Mouse (Mus musculus): ENCODE results near the gene Apbb2. TPM values are rescaled to one million over a fixed set of nuclear protein-coding genes. Genes with fewer than 3 reads are reported as not detected.
"Not testable (repeated sequence)": the region's sequence is repeated elsewhere in the genome, so short reads cannot be mapped to it uniquely, and the experiment has no call there.

Gene Apbb2
- total RNA-seq, 2 experiments from 2014 or later, result 47.3 to 60.3 TPM

DNA sequence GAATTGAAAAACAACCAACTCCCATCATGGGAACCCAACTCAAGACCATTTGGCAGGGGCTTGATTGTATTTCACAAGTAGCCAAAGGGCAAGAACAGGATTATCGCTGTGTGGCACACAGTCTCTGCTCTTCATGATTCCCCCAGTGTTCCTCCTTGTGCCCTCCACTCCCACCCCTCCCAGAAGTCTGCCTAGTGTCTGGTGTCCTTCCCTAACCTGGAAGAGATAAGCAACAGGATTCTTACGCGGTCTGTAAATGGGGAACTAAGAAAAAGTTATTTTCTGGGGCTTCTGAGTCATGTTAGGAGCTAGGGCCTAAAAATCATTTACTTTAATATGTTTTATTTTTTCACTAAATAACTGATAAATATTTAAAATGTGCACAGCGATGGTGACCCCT is 323.6 kb downstream of the Apbb2 start:
- DNase-seq, result no peak

DNA sequence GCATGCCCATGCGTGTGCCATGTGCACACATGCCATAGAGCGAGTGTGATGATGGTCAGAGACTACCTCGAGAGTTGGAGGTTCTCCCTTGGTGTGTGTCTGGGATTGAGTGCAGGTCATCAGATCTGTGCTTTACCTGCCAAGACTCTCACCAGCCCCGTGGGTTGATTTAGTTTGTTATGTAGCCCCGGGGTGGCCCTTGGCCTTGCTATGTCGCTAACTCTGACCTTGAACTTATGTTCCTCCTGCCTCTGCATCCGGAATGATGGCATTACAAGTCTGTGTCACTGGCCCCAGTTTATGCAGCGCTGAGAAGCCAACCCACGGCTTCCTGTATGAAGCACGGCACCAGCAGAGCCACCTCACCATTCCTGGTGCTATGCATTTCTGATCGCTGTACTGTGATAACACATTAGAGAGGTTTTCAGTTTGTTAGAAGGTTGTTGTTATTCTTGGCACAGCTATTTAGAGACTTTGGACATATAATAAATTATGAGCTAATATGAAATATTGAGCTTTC is 324.4 kb downstream of the Apbb2 start:
- DNase-seq, result no peak

DNA sequence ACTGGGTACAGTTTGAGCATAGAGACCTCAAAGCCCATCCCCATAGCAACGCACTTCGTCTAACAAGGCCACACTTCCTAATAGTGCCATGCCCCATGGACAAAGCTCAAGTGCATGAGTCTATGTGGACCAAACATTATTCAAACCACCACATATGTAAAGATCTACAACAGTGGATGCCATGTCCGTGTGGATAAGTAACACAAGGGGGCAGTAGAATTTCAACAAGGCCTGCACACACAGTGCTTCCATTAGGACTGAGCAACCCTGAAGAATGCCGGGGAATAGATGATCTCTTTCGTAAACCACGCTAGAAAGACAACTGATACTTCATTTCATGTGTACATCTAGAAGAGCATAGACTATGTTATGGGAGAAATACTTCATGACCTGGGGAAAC is 337.8 kb downstream of the Apbb2 start:
- DNase-seq, result no peak

DNA sequence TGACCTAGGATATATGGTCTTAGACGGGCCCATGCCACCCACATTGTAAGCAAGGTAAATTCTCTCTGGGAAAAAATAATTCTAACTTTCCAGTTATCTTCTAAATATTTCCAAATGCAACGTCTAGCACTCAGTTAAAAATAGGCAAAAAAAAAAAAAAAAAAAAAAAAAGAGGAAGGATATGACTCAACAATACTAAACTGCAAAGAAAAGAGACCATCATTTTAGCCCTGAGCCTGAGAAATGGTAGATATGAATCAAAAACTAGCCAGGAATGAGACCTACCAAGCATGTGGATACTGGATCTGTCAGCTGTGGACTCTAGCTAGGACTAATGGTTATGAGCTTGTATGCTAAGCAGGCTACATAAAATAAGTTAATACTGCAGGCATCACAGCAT is 338.9 kb downstream of the Apbb2 start:
- DNase-seq, result no peak

DNA sequence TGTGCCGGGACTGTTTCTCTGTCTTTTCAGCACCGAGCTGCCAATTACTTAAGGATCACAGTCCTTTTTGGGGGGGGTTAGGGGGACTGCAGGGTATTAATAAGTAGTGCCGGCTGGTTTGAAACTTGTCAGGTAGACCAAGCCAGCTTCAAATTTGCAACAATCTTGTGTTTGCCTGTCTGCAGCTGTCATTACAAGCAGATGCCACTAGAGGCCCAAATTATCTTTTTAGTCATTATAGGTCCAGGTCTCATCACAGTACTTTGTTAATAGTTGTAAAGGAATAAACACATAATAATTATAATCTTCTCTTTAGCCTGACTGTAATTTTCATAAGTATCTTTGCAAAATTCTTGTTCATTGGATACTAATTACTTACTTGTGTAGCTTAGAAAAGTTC is 344.2 kb downstream of the Apbb2 start:
- DNase-seq, result no peak

DNA sequence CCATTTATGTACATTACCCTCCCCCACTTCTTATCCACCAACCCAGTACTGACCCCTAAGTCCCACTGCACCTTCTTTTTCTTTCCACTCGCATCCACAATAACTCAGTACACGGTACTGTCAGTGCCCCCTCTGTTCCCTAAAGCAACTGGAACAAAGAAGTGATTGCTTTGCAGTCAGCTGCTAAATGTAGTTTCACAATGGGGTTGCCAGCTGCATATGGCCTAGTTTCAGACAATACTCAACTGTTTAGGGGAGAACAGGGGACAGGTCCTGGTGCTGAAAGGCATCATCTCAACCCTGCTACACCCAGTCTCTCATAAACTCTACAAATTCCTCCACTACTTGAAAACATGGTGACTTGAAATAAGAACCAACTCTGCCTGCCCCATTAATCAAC is 347.4 kb downstream of the Apbb2 start:
- no peak for DNase-seq

DNA sequence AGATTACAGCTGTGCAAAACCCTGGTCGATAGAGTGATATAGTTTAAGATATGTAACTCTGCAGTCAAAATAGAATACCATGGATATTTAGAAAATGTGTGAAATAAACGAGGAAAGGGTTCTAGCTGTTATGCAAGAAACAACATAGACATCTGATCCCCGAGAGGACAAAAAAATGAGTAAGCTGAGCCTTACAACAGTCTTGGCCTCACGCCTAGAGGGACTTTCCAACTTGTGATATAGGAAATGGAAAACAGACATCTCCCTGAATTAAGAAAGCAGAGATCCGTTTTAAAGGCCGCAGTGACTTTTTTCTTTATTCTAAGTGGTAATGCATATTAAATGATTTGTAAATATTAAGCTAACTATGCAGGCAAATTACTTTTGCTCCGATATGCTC is 349.0 kb downstream of the Apbb2 start:
- DNase-seq, result peak; percentile 55

DNA sequence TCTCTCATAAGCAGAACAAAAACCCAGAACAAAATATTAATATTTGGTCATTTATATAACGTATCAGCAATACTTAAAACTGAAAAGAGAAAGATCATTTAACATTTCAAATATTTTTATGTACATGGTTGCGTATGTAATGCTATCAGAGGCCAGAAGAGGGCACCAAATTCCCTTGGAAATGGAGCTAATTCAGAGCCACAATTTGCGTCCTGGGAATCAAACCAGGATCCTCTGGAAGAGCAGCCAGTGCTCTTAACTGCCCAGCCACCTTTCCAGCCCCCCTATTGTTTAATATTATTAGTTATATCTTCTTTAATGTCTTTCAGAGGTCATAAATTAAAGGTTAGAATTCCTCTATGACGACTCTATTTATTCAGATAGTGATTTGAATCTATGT is 355.2 kb downstream of the Apbb2 start:
- DNase-seq, result peak; percentile 64

DNA sequence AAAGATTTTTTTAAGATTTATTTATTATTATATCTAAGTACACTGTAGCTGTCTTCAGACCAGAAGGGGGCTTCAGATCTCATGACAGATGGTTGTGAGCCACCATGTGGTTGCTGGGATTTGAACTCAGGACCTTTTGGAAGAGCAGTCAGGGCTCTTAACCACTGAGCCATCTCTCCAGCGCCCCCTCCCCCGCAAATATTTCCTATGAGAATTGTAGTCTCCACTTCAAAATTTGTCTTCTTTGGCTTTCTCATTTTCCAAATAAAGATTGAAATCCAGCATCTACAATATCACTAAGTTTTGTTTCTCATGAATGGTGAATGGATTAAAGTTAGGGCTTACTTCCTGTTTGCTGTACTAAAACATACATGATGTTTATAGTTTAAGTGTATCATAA is 356.1 kb downstream of the Apbb2 start:
- DNase-seq, result no peak

DNA sequence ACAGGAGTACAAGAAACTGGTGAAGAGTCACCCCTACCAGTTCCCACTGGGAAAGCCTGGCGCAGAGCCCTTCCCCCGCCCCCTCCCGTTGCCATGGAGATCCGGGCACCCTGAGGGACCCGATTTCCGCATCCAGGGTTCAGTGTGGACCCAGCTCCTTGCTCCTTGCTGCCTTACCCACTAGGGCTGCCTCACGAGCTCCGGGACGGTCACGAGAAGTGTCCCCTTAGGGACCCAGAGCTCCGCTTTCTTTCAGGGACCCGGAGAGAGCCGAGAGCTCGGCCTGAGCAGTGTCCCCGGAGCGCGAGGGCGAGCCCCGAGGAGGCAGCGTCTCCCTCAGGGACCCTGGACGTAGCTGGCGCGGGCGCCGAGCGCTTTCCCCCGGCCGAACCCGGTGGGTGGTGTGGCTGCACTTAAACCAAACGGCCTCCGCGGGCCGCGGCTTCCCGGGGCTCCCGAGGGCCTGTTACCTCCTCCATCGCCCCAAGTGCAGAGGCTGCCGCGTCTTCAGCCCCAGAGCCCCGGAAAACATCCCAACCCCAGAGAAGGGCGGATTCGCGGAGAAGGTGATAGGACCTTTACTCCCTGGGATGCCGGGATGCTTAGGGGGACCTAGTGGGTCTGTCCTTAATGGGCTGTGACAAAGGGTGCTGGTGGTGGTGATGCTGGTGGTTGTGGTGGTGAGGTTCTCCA is 358.7 kb downstream of the Apbb2 start, which contains the start of gene Nsun7:
Gene Nsun7 (plus strand): TSS at position 142 of the 693 bp plus-strand sequence.
- DNase-seq, result peak; percentile 93

DNA sequence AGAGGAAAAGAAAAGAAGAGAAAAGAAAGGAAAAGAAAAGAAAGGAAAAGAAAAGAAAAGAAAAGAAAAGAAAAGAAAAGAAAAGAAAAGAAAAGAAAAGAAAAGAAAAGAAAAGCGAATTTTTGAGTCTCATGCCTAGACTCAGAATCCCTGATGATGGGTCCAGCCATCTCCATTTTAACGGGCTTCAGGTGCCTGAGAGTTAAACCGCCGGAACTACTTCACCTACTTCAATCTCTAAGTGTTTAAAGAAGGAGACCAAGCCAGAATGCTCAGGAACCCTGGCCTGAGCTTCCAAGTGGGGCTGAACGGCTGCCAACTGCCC is 359.2 kb downstream of the Apbb2 start:
- DNase-seq, result not testable (repeated sequence)

DNA sequence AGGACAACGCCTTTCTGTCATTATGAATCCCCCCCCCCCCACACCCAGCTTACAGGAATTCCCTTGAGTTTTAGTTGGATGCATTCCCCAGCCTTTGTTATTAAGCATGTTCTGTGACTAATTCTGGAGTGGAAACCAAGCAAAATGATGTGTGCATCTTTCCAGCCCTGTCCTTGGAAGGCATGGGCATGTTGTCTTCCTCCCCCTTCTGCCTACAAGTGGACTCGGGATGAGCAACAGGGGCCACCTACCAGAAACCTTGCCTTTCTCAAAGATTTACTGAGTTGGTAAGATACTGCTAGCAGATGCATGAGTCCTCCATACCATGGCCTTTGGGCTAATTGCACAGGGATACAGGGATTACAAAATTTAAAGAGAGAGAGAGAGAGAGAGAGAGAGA is 359.6 kb downstream of the Apbb2 start:
- no peak for DNase-seq

DNA sequence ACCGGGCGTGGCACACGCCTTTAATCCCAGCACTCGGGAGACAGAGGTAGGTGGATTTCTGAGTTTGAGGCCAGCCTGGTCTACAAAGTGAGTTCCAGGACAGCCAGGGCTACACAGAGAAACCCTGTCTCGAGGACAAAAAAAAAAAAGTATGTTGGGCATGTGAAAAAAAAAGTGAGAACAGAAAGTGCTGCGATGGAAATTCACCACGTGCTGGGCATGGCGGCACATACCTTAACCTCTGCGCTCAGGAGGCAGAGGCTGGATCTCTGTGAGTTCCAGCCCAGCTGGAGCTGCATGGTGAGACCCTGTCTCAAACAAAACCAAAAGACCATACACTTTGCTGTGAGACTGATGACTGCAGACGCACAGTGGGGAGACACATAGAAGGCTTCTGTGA is 363.5 kb downstream of the Apbb2 start:
- DNase-seq, result no peak

DNA sequence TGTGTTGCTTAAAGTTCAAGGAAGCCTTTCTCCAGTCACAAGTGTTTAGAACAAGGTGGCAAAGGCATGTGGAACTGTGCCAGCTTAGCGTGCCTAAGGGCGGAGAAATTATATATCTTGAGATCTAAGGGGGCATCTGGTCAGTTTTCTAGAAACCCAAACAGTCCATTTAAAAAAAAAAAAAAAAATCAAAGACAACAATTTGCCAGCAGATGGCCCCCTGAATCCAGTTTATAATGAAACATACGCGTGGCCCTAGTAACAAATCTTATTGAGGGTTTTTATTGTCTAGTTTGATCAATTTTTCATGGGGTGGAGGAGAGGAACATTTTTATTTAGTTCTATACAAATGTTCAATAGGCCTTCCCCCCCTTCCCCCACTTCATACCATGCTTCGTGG is 365.4 kb downstream of the Apbb2 start:
- no peak for DNase-seq

Other genes starting within 250 kb of the Apbb2 start
- gene Uchl1, start 57.3 kb upstream of the Apbb2 start, total RNA-seq (2021), result 100 to 1,000 TPM; 115 to 159 TPM
- 100 to 1,000 TPM in 1 of 2 experiments, 10 to 100 TPM in 1; 69.5 to 100 TPM for gene Limch1, start 127.0 kb upstream of the Apbb2 start, total RNA-seq (2021)

Data from adrenal gland, postnatal 10 days (tissue).